22 mouse cellular contexts compared by ENCODE assay signal in the genomic region with DNA sequence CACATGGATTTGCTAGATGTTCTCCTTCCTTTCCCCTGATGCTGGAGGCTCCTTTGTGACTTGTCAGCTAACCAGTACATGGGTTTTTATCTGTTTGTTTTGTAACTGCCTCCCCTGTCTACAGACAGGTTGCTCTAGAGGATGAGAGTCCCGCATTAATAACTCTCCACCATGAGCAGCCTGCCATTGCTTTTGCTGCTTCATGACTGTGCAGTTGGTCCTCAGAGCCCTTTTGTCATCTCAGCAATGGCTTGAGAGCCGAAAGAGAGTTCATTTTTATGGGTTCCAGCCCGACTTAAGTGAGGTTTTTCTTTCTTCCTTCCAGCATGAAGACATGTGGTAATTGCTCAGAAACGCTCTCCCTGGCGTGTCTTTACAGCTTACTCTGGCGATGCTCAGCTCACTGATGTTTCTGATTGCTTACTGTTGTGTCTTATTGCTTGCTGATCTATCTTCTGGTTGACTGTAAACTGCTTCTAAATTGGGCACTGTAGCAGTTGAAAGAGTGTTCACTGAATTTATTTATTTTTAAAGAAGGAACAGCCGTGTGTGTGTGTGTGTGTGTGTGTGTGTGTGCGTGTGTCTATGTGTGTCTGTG.
DNase-seq lines count a peak whose midpoint lies in the region; ATAC-seq lines count a peak whose summit lies in the region.
"Had no signal": no experiment of that assay in that cellular context is flagged by ENCODE, and none has a peak within 500 bp of the region (broad histone marks: within the 10 kb centered on the region; RNA-seq: fewer than 3 reads in every experiment).

No protein-coding gene starts in this region.

- no peaks in the 10 kb centered on the region for H3K9me3 ChIP-seq in heart, embryonic 11.5 days (replicated peaks; ENCODE audit: control insufficient read depth, low read length)
- H3K9me3 ChIP-seq in midbrain, embryonic 11.5 days (ENCODE audit: control insufficient read depth, low read length) = no peaks in the 10 kb centered on the region
- H3K9me3 ChIP-seq in midbrain, embryonic 15.5 days = no peaks in the 10 kb centered on the region
- H3K9me3 ChIP-seq in hindbrain, embryonic 16.5 days (ENCODE audit: control insufficient read depth, low read length) = no peaks in the 10 kb centered on the region
- no peaks in the 10 kb centered on the region for H3K9me3 ChIP-seq in neural tube, embryonic 15.5 days (replicated peaks)
- H3K9me3 ChIP-seq: embryonic facial prominence, embryonic 10.5 days; forebrain, embryonic 10.5 days had no signal

- no peak overlapping the region for H3K27ac ChIP-seq in heart, embryonic 11.5 days (ENCODE audit: low read depth, low read length)
- no peak overlapping the region for H3K27ac ChIP-seq in midbrain, embryonic 11.5 days (ENCODE audit: low read depth, low read length)
- no peak overlapping the region for H3K27ac ChIP-seq in midbrain, embryonic 15.5 days
- peak overlapping the region; percentile 63 for H3K27ac ChIP-seq in hindbrain, embryonic 16.5 days (ENCODE audit: low read depth, low read length)
- H3K27ac ChIP-seq in neural tube, embryonic 15.5 days (replicated peaks) = peak overlapping the region; percentile 70
- H3K27ac ChIP-seq: embryonic facial prominence, embryonic 10.5 days; forebrain, embryonic 10.5 days; gastrocnemius, adult 2 months had no signal

- 81% methylated on average over 8 of the region's 8 CpGs for WGBS in heart, embryonic 11.5 days (ENCODE audit: insufficient replicate concordance)
- 93% methylated on average over 8 of the region's 8 CpGs for WGBS in midbrain, embryonic 11.5 days
- WGBS in midbrain, embryonic 15.5 days = 77% methylated on average over 8 of the region's 8 CpGs
- WGBS in hindbrain, embryonic 16.5 days = 57% methylated on average over 8 of the region's 8 CpGs
- WGBS in neural tube, embryonic 15.5 days = 34% methylated on average over 8 of the region's 8 CpGs

- H3K9ac ChIP-seq in heart, embryonic 11.5 days (ENCODE audit: low read depth, low read length) = no peak overlapping the region
- no peak overlapping the region for H3K9ac ChIP-seq in midbrain, embryonic 11.5 days (ENCODE audit: low read length)
- no peak overlapping the region for H3K9ac ChIP-seq in midbrain, embryonic 15.5 days
- H3K9ac ChIP-seq in hindbrain, embryonic 16.5 days (ENCODE audit: low read depth, low read length) = no peak overlapping the region
- H3K9ac ChIP-seq in neural tube, embryonic 15.5 days (replicated peaks) = no peak overlapping the region

- DNase-seq in heart, adult 11 months = peak; percentile 68
- DNase-seq in midbrain, embryonic 11.5 days (ENCODE audit: low spot score, missing footprints) = peak; percentile 66
- no peak for DNase-seq in lung, postnatal 4 days
- DNase-seq: adrenal gland, postnatal 14 days; cerebellum, adult 18-20 months; cerebellum, adult 9-11 months; gastrocnemius, adult 2 months; gastrocnemius, postnatal 25 days; heart, postnatal 10 days; heart, postnatal 4 days had no signal

- no peaks in the 10 kb centered on the region for H3K27me3 ChIP-seq in heart, embryonic 11.5 days (ENCODE audit: control insufficient read depth, insufficient read depth, low read length)
- H3K27me3 ChIP-seq in midbrain, embryonic 11.5 days (ENCODE audit: control insufficient read depth, insufficient read depth, low read length) = no peaks in the 10 kb centered on the region
- no peaks in the 10 kb centered on the region for H3K27me3 ChIP-seq in midbrain, embryonic 15.5 days (replicated peaks)
- H3K27me3 ChIP-seq in hindbrain, embryonic 16.5 days (replicated peaks; ENCODE audit: control insufficient read depth, insufficient read depth, low read length) = no peaks in the 10 kb centered on the region
- H3K27me3 ChIP-seq in neural tube, embryonic 15.5 days (replicated peaks) = no peaks in the 10 kb centered on the region
- H3K27me3 ChIP-seq: CH12.LX, Patski had no signal

- H3K4me1 ChIP-seq in heart, embryonic 11.5 days (ENCODE audit: control insufficient read depth, insufficient read depth, low read length) = peaks cover 22% of the 10 kb centered on the region
- no peaks in the 10 kb centered on the region for H3K4me1 ChIP-seq in midbrain, embryonic 11.5 days (ENCODE audit: control insufficient read depth, insufficient read depth, low read length)
- peaks cover 3% of the 10 kb centered on the region; the same call in 1 of the 2 replicates for H3K4me1 ChIP-seq in midbrain, embryonic 15.5 days
- peaks cover 7% of the 10 kb centered on the region for H3K4me1 ChIP-seq in hindbrain, embryonic 16.5 days (ENCODE audit: control insufficient read depth, insufficient read depth, low read depth, low read length)
- H3K4me1 ChIP-seq in neural tube, embryonic 15.5 days = peaks cover 48% of the 10 kb centered on the region

- no peak overlapping the region for H3K4me2 ChIP-seq in heart, embryonic 11.5 days
- no peak overlapping the region for H3K4me2 ChIP-seq in midbrain, embryonic 11.5 days
- H3K4me2 ChIP-seq in midbrain, embryonic 15.5 days = no peak overlapping the region
- no peak overlapping the region for H3K4me2 ChIP-seq in hindbrain, embryonic 16.5 days (ENCODE audit: low read length)
- 0 out of 2 replicates have a peak overlapping the region, but pooled peaks have one; percentile 4 for H3K4me2 ChIP-seq in neural tube, embryonic 15.5 days

- H3K36me3 ChIP-seq in heart, embryonic 11.5 days (ENCODE audit: control insufficient read depth, insufficient read depth, low read length) = peaks cover 6% of the 10 kb centered on the region; the same call in 1 of the 2 replicates
- 0 out of 2 replicates have a peak, but pooled peaks cover 3% of the 10 kb centered on the region for H3K36me3 ChIP-seq in midbrain, embryonic 11.5 days (ENCODE audit: control insufficient read depth, insufficient read depth, low read length)
- no peaks in the 10 kb centered on the region; the same call in 1 of the 2 replicates for H3K36me3 ChIP-seq in midbrain, embryonic 15.5 days (replicated peaks)
- H3K36me3 ChIP-seq in hindbrain, embryonic 16.5 days (ENCODE audit: control insufficient read depth, insufficient read depth, low read length) = no peaks in the 10 kb centered on the region
- H3K36me3 ChIP-seq in neural tube, embryonic 15.5 days = peaks cover 6% of the 10 kb centered on the region; the same call in 1 of the 2 replicates

- no peak for ATAC-seq in heart, embryonic 11.5 days (replicated peaks; ENCODE audit: insufficient number of reproducible peaks, low FRiP score, low TSS enrichment)
- ATAC-seq in midbrain, embryonic 11.5 days (ENCODE audit: low FRiP score) = no peak
- ATAC-seq in midbrain, embryonic 15.5 days (replicated peaks) = no peak
- peak; percentile 22; the same call in 1 of the 2 replicates for ATAC-seq in hindbrain, embryonic 16.5 days
- peak; percentile 63 for ATAC-seq in neural tube, embryonic 15.5 days (ENCODE audit: low FRiP score)
- ATAC-seq: activated CD4-positive, CD25-positive, alpha-beta regulatory T cell, adult 4 months; inflammation-experienced regulatory T-cells, adult 6 months; intestine, postnatal 0 days; Patski had no signal

- no peak overlapping the region for H3K4me3 ChIP-seq in heart, embryonic 11.5 days (ENCODE audit: low read depth, low read length)
- no peak overlapping the region for H3K4me3 ChIP-seq in midbrain, embryonic 11.5 days (ENCODE audit: low read depth, low read length)
- no peak overlapping the region for H3K4me3 ChIP-seq in midbrain, embryonic 15.5 days
- H3K4me3 ChIP-seq in hindbrain, embryonic 16.5 days (ENCODE audit: low read length) = no peak overlapping the region
- H3K4me3 ChIP-seq in neural tube, embryonic 15.5 days (replicated peaks) = no peak overlapping the region
- H3K4me3 ChIP-seq: embryonic facial prominence, embryonic 10.5 days; erythroblast, embryonic 14.5 days; forebrain, embryonic 10.5 days; gastrocnemius, adult 2 months had no signal

Comparison
In these comparisons a context has a peak if more than half of its experiments do, and no peak if none do; other contexts are left out.
1. DNase-seq: peak in heart, adult 11 months (single experiment) and midbrain, embryonic 11.5 days (single experiment); none in lung, postnatal 4 days (0 of 2).
2. ATAC-seq: peak in hindbrain, embryonic 16.5 days (single experiment) and neural tube, embryonic 15.5 days (single experiment); none in heart, embryonic 11.5 days (single experiment), midbrain, embryonic 11.5 days (single experiment) and midbrain, embryonic 15.5 days (single experiment).
3. H3K27ac ChIP-seq: peak in hindbrain, embryonic 16.5 days (single experiment) and neural tube, embryonic 15.5 days (single experiment); none in heart, embryonic 11.5 days (single experiment), midbrain, embryonic 11.5 days (single experiment) and midbrain, embryonic 15.5 days (single experiment).